Mouse (Mus musculus): ENCODE results near the gene Defb30. TPM values are rescaled to one million over a fixed set of nuclear protein-coding genes. Genes with fewer than 3 reads are reported as not detected.

Gene Defb30
- polyA plus RNA-seq, 1 experiment: not detected

- no peaks in the 10 kb centered on the region for H3K27me3 ChIP-seq (ENCODE audit: control insufficient read depth)
- H3K4me1 ChIP-seq (ENCODE audit: control insufficient read depth): no peaks in the 10 kb centered on the region
- no peak for TF ChIP-seq GATA1 (IDR thresholded peaks at IDR 0.05; ENCODE audit: low read length)
- TF ChIP-seq TAL1 (IDR thresholded peaks at IDR 0.05; ENCODE audit: low read length): no peak
- no peaks in the 10 kb centered on the region for H3K36me3 ChIP-seq (ENCODE audit: control insufficient read depth)
- H3K4me3 ChIP-seq (replicated peaks): no peak overlapping the region
- no peaks in the 10 kb centered on the region for H3K9me3 ChIP-seq (ENCODE audit: control insufficient read depth, low read length)
Observed at GRCm38 (mm10) chr14:63020524-63021156, 29.1 kb downstream of the Defb30 start.

DNA sequence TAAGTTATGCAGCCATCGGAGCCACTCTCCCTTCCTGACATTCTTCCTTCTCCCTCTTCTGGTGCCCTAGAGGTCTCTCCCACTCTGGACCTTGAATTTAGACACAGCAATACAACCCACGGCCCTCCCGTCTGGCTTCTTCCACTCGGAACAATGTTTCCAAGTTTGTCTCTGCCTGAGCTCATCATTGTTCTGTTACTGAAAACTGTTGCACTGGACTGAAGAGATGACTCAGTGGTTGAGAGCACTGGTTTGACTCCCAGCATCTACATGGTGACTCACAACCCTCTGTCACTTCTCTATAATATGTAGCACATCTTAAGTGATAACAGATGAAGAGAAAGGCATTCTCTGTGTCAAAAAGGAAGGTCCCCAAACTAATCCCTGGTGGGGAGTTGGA lies 35.1 kb downstream of the Defb30 start:
- Histone ChIP-seq H3K9me3 (ENCODE audit: control insufficient read depth, low read length) (peaks cover 3% of the 10 kb centered on the region), H3K36me3 (ENCODE audit: control insufficient read depth) (no peaks in the 10 kb centered on the region), H3K4me3 (replicated peaks) (no peak overlapping the region), H3K4me1 (ENCODE audit: control insufficient read depth) (no peaks in the 10 kb centered on the region), H3K27me3 (ENCODE audit: control insufficient read depth) (no peaks in the 10 kb centered on the region)
- TF ChIP-seq GATA1 (IDR thresholded peaks at IDR 0.05; ENCODE audit: low read length) (no peak), TAL1 (IDR thresholded peaks at IDR 0.05; ENCODE audit: low read length) (no peak)

DNA sequence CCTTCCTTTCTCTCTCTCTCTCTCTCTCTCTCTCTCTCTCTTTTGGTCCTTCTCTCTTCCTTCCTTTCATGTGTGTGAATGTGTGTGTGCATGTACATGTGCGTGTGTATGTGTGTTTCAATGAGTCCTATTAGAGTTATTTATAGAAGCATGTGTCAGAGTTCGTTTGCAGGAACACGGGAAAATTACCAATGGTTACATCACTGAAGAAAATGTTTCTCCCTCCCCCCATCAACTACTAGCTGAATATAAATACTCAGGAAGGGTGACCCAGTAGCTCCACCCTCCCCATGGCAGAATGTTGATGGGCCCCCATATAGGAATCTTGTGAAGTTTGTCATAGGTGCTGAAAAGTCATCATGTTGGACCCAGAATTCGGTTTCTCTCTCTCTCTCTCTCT lies 36.7 kb downstream of the Defb30 start:
- no peak for TF ChIP-seq GATA1 (IDR thresholded peaks at IDR 0.05; ENCODE audit: low read length)
- TF ChIP-seq TAL1 (IDR thresholded peaks at IDR 0.05; ENCODE audit: low read length): no peak
- Histone ChIP-seq H3K4me3 (replicated peaks) (no peak overlapping the region), H3K4me1 (ENCODE audit: control insufficient read depth) (no peaks in the 10 kb centered on the region), H3K9me3 (ENCODE audit: control insufficient read depth, low read length) (peaks cover 3% of the 10 kb centered on the region), H3K36me3 (ENCODE audit: control insufficient read depth) (no peaks in the 10 kb centered on the region), H3K27me3 (ENCODE audit: control insufficient read depth) (no peaks in the 10 kb centered on the region)

DNA sequence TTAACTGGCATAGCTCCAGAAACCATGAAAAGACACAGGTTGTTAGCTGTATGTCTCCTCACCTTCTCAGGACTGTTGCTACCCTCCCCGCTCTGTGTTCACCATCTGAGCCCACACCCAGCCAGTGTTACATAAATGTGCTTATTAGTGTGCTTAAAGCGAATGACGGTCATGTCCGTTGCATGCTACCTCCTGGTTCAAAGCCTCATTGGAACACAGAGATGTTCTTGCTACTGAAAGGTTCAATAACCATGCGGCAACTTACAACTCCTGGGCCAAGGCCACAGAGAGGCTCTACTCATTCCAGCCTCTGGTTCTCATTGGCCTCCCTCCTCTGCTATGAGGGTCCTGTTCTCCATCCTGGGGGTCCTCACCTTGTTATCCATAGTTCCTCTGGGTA lies 38.3 kb downstream of the Defb30 start, which contains the start of gene Defb43:
Gene Defb43, plus strand, starts transcription at position 301 of the 400 bp plus-strand sequence.
- Histone ChIP-seq H3K27me3 (ENCODE audit: control insufficient read depth) (no peaks in the 10 kb centered on the region), H3K36me3 (ENCODE audit: control insufficient read depth) (no peaks in the 10 kb centered on the region)
- no peak for TF ChIP-seq TAL1 (IDR thresholded peaks at IDR 0.05; ENCODE audit: low read length)
- no peak for TF ChIP-seq GATA1 (IDR thresholded peaks at IDR 0.05; ENCODE audit: low read length)

DNA sequence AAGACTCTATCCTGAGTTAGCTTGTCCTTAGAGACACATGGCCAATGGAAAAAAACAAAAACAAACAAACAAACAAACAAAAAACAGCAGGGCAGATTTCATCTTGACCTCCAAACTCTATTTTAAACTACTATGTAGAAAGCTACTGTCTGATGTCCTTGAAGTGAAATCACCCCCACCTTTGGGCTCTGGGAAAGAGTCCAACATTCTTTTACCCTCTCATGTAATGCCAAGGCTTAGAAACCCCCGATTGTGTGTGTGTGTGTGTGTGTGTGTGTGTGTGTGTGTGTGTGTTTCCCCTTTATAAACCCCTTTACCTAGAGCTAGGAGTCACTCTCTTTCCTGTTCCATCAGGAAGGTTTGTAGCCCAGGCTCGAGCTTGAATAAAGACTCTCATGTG lies 47.2 kb downstream of the Defb30 start:
- Histone ChIP-seq H3K36me3 (ENCODE audit: control insufficient read depth) (no peaks in the 10 kb centered on the region), H3K27me3 (ENCODE audit: control insufficient read depth) (no peaks in the 10 kb centered on the region), H3K9me3 (ENCODE audit: control insufficient read depth, low read length) (no peaks in the 10 kb centered on the region), H3K4me1 (ENCODE audit: control insufficient read depth) (no peaks in the 10 kb centered on the region), H3K4me3 (replicated peaks) (no peak overlapping the region)
- no peak for TF ChIP-seq GATA1 (IDR thresholded peaks at IDR 0.05; ENCODE audit: low read length)
- TF ChIP-seq TAL1 (IDR thresholded peaks at IDR 0.05; ENCODE audit: low read length): no peak

More for the DNA sequence above, 38.3 kb downstream of the Defb30 start, which contains the start of gene Defb43:
- Histone ChIP-seq H3K4me1 (ENCODE audit: control insufficient read depth) (no peaks in the 10 kb centered on the region), H3K4me3 (replicated peaks) (no peak within 1 kb of the TSS), H3K9me3 (ENCODE audit: control insufficient read depth, low read length) (peaks cover 3% of the 10 kb centered on the region)

- Histone ChIP-seq H3K4me3 (replicated peaks) (no peak overlapping the region), H3K4me1 (ENCODE audit: control insufficient read depth) (no peaks in the 10 kb centered on the region), H3K27me3 (ENCODE audit: control insufficient read depth) (no peaks in the 10 kb centered on the region), H3K9me3 (ENCODE audit: control insufficient read depth, low read length) (no peaks in the 10 kb centered on the region), H3K36me3 (ENCODE audit: control insufficient read depth) (no peaks in the 10 kb centered on the region)
- no peak for TF ChIP-seq TAL1 (IDR thresholded peaks at IDR 0.05; ENCODE audit: low read length)
- TF ChIP-seq GATA1 (IDR thresholded peaks at IDR 0.05; ENCODE audit: low read length): no peak
Observed at GRCm38 (mm10) chr14:62998977-62999376, 50.8 kb downstream of the Defb30 start.

- no peaks in the 10 kb centered on the region for H3K36me3 ChIP-seq (ENCODE audit: control insufficient read depth)
- no peak within 1 kb of the TSS for H3K4me3 ChIP-seq (replicated peaks)
- no peak for TF ChIP-seq TAL1 (IDR thresholded peaks at IDR 0.05; ENCODE audit: low read length)
- no peak for TF ChIP-seq GATA1 (IDR thresholded peaks at IDR 0.05; ENCODE audit: low read length)
- H3K9me3 ChIP-seq (ENCODE audit: control insufficient read depth, low read length): no peaks in the 10 kb centered on the region
- H3K4me1 ChIP-seq (ENCODE audit: control insufficient read depth): no peaks in the 10 kb centered on the region
- no peaks in the 10 kb centered on the region for H3K27me3 ChIP-seq (ENCODE audit: control insufficient read depth)
Observed at GRCm38 (mm10) chr14:62997777-62998176, 52.0 kb downstream of the Defb30 start, which contains the start of gene Defb47. Gene Defb47, plus strand, starts transcription at chr14:62998077.

DNA sequence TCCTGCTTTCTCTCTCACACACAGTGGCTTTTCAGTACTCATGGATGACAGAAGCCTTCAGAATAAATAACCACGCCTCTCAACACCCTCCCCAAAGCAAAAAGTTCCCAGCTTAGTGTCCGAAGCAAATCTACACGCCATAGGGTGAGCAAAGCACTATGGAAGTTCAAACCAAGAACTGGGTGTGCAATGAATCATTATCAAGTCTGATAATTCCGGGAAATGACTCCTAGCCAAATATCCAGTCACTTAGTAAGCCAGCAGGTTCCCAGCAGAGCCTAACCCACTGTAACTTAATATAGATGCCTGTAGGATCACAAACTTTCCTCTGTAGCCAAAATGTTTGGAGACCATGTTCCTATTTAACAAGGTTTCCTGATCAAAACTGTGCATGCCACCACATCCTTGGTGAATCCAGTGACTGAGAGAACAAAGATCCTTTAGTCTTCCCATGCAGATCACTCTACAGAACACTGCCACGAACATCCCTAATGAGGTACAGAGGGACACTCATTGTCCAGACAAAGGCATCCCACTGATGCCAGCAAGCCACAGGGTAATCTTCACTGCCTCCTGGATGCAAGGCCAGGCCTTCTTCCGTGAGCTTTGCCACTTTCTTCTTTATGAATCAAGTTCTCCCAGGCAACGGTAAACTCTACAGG lies 57.8 kb downstream of the Defb30 start:
- Histone ChIP-seq H3K9me3 (ENCODE audit: control insufficient read depth, low read length) (no peaks in the 10 kb centered on the region), H3K36me3 (ENCODE audit: control insufficient read depth) (no peaks in the 10 kb centered on the region), H3K4me3 (replicated peaks) (no peak overlapping the region), H3K27me3 (ENCODE audit: control insufficient read depth) (peaks cover 2% of the 10 kb centered on the region; the same call in 1 of the 2 replicates), H3K4me1 (ENCODE audit: control insufficient read depth) (no peaks in the 10 kb centered on the region)
- no peak for TF ChIP-seq GATA1 (IDR thresholded peaks at IDR 0.05; ENCODE audit: low read length)
- TF ChIP-seq TAL1 (IDR thresholded peaks at IDR 0.05; ENCODE audit: low read length): no peak

DNA sequence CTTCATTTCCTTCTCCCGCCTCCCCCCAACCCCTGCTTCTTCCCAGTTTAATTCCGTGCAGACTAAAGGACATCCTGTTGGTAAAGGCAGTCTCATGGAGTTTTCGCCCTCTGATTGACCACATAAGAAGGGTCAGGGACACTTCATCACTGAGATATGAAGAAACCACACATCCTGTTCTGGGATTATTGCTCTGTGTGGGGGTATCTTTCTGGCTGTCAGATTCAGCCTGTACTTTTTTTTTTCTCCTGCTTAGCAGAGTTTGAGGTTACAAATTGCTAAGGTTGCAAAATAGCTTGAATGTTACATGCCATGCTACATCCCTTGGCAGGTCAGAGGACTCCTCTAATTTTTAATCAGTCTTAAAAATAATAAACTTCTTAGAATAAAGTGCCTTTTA lies 58.5 kb downstream of the Defb30 start:
- Histone ChIP-seq H3K4me1 (ENCODE audit: control insufficient read depth) (no peaks in the 10 kb centered on the region), H3K9me3 (ENCODE audit: control insufficient read depth, low read length) (no peaks in the 10 kb centered on the region), H3K4me3 (replicated peaks) (no peak overlapping the region)

More for the DNA sequence above, 58.5 kb downstream of the Defb30 start:
- no peak for TF ChIP-seq TAL1 (IDR thresholded peaks at IDR 0.05; ENCODE audit: low read length)
- Histone ChIP-seq H3K36me3 (ENCODE audit: control insufficient read depth) (no peaks in the 10 kb centered on the region), H3K27me3 (ENCODE audit: control insufficient read depth) (peaks cover 2% of the 10 kb centered on the region; the same call in 1 of the 2 replicates)
